Mouse (Mus musculus) G1E (cell line): ENCODE results near the gene Slc41a1. TPM values are rescaled to one million over a fixed set of nuclear protein-coding genes. Genes with fewer than 3 reads are reported as not detected.

Experiments
- ATAC-seq: 2 replicates; pipeline ENCODE4 v1.8.0; 2016; ENCODE audit warnings: mild to moderate bottlenecking; ENCODE audit not compliant: insufficient number of reproducible peaks, poor library complexity, low FRiP score, severe bottlenecking; ENCODE audit errors: extremely low read depth
- DNase-seq: peaks from one replicate; pipeline ENCODE4 v3.0.0; 2012; ENCODE audit warnings: low spot score
- H3K27me3 ChIP-seq: 2 replicates; pipeline ENCODE4 v1.6.1; 2012; ENCODE audit warnings: mild to moderate bottlenecking, low read length, inconsistent platforms; ENCODE audit not compliant: insufficient read depth
- H3K36me3 ChIP-seq: replicated peaks from 2 replicates; pipeline ENCODE3; 2012; ENCODE audit warnings: mild to moderate bottlenecking, inconsistent platforms
- H3K4me1 ChIP-seq: 2 replicates; pipeline ENCODE4 v1.6.1; 2012; ENCODE audit warnings: low read depth, low read length, inconsistent platforms, mixed read lengths; ENCODE audit not compliant: insufficient read depth
- H3K4me3 ChIP-seq: 2 replicates; pipeline ENCODE4 v1.5.1; 2012; ENCODE audit warnings: low read depth, mild to moderate bottlenecking, inconsistent platforms, low read length, moderate library complexity, mixed read lengths
- H3K9me3 ChIP-seq: replicated peaks from 2 replicates; pipeline ENCODE4 v1.6.1; 2012; ENCODE audit warnings: inconsistent platforms
- CTCF ChIP-seq: IDR thresholded peaks from 2 replicates; pipeline ENCODE4 v1.5.1; 2012; ENCODE audit warnings: low read depth, low read length, inconsistent platforms, mixed read lengths
- GATA1 ChIP-seq: IDR thresholded peaks from 2 replicates; pipeline ENCODE4 v1.6.1; 2012; ENCODE audit warnings: borderline replicate concordance, low read length, inconsistent platforms, mixed read lengths
- GATA2 ChIP-seq: IDR thresholded peaks from 2 replicates; pipeline ENCODE4 v1.6.1; 2012; ENCODE audit warnings: low read depth, low read length, inconsistent platforms, borderline replicate concordance
- POLR2AphosphoS5 ChIP-seq: IDR thresholded peaks from 2 replicates; pipeline ENCODE4 v1.6.1; 2012; ENCODE audit warnings: low read depth, low read length, inconsistent platforms; ENCODE audit not compliant: insufficient replicate concordance
- TAL1 ChIP-seq: conservative IDR thresholded peaks from 2 replicates; pipeline ENCODE4 v1.6.1; 2012; ENCODE audit warnings: low read depth, low read length, inconsistent platforms, mixed read lengths
- polyA plus RNA-seq: library from polyadenylated mRNA; stranded (reverse); fragments of >175 nt; gene quantifications from 2 replicates; pipeline ENCODE4 v1.2.3, GENCODE M21; 2012
- total RNA-seq, 2 experiments: library from RNA; stranded (forward) in 1 of 2; stranded (reverse) in 1 of 2; fragments of 200-1000 nt in 1 of 2; fragments of >200 nt in 1 of 2; fragmentation: Nextera tagmentation in 1 of 2; gene quantifications; 2 replicates each; pipeline ENCODE4 v1.2.3; 2014 to 2017

Slc41a1 gene
- total and polyA plus RNA-seq, 3 experiments: 6.8 to 21.0 (median 7.2) TPM

- DNase-seq (no peak), ATAC-seq (no peak)
- no peak overlapping the region for H3K4me3 ChIP-seq
- TF ChIP-seq CTCF (no peak), POLR2AphosphoS5 (no peak), GATA1 (no peak), GATA2 (no peak), TAL1 (no peak)
- no peaks in the 10 kb centered on the region for H3K9me3 ChIP-seq
- no peaks in the 10 kb centered on the region for H3K36me3 ChIP-seq
- peaks cover 38% of the 10 kb centered on the region for H3K27me3 ChIP-seq
- H3K4me1 ChIP-seq: peaks cover 15% of the 10 kb centered on the region
Measured at GRCm38 (mm10) chr1:131823563-131823962, 3.7 kb upstream of the Slc41a1 start.

DNA sequence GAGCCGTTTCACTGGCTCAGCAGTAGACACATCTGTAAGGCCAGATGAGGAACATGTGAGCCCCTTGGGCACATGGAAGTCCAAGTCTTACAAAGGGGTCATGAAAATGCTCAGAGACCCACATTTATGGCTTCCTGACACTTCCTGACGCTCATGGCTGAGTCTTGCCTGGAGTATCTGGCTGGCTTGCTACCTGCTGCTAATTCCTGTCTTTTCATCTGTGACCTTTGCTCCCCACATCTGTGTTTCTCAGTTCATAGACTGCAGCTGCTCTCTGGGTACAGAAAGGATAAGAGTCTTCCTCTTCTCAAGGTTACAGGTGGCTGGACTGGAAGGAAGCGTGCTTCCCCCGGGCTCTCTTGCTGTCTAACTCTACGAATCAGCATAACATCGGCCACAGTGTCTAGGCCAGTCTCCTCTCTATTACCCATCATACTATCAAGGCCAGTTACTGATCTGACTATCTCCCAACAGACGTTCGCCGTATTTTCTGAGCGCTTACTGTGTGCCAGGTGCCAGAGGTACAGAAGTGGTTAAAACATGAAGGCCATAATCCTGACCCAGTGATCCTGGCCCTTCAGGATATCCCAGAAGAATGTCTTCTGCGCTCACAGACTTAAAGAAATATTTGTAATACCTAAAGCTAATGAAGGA, 2.6 kb upstream of the Slc41a1 start:
- DNase-seq: no peak
- Histone ChIP-seq H3K27me3 (peaks cover 30% of the 10 kb centered on the region), H3K4me1 (peaks cover 23% of the 10 kb centered on the region), H3K4me3 (no peak overlapping the region), H3K36me3 (peaks cover 1% of the 10 kb centered on the region), H3K9me3 (no peaks in the 10 kb centered on the region)
- no peak for ATAC-seq
- TF ChIP-seq CTCF: no peak
- TF ChIP-seq GATA2: no peak
- no peak for TF ChIP-seq POLR2AphosphoS5
- TF ChIP-seq GATA1: no peak
- no peak for TF ChIP-seq TAL1

- Histone ChIP-seq H3K9me3 (no peaks in the 10 kb centered on the region), H3K36me3 (peaks cover 33% of the 10 kb centered on the region), H3K4me3 (peak overlapping the region; percentile 78), H3K27me3 (peaks cover 18% of the 10 kb centered on the region), H3K4me1 (peaks cover 35% of the 10 kb centered on the region)
- DNase-seq (peak; percentile 98), ATAC-seq (peak; percentile 91)
- TF ChIP-seq POLR2AphosphoS5 (no peak), TAL1 (no peak), GATA2 (no peak), GATA1 (no peak), CTCF (no peak)
Measured at GRCm38 (mm10) chr1:131827787-131828258, 530 bp downstream of the Slc41a1 start.

- DNase-seq: peak; percentile 77
Measured at GRCm38 (mm10) chr1:131828297-131829126, 1.2 kb downstream of the Slc41a1 start.

GRCm38 (mm10) chr1:131829279-131829678, 2.0 kb downstream of the Slc41a1 start:
- H3K27me3 ChIP-seq: peaks cover 7% of the 10 kb centered on the region
- peaks cover 35% of the 10 kb centered on the region for H3K4me1 ChIP-seq
- no peaks in the 10 kb centered on the region for H3K9me3 ChIP-seq
- H3K4me3 ChIP-seq: no peak overlapping the region; the same call in 1 of the 2 replicates
- DNase-seq (no peak), ATAC-seq (no peak)
- H3K36me3 ChIP-seq: peaks cover 47% of the 10 kb centered on the region
- no peak for TF ChIP-seq CTCF
- TF ChIP-seq TAL1: no peak
- no peak for TF ChIP-seq GATA1
- TF ChIP-seq GATA2: no peak
- TF ChIP-seq POLR2AphosphoS5: no peak

More at GRCm38 (mm10) chr1:131828297-131829126, 1.2 kb downstream of the Slc41a1 start:
- H3K4me3 ChIP-seq: peak overlapping the region; percentile 78
- peaks cover 35% of the 10 kb centered on the region for H3K4me1 ChIP-seq
- H3K9me3 ChIP-seq: no peaks in the 10 kb centered on the region
- TF ChIP-seq POLR2AphosphoS5 (no peak), CTCF (no peak), GATA2 (no peak), GATA1 (no peak), TAL1 (no peak)
- peaks cover 13% of the 10 kb centered on the region for H3K27me3 ChIP-seq
- peaks cover 39% of the 10 kb centered on the region for H3K36me3 ChIP-seq
- ATAC-seq: peak; percentile 15; the same call in 1 of the 2 replicates

- no peak overlapping the region for H3K4me3 ChIP-seq
- DNase-seq: no peak
- H3K27me3 ChIP-seq: no peaks in the 10 kb centered on the region
- H3K4me1 ChIP-seq: peaks cover 35% of the 10 kb centered on the region
- no peak for TF ChIP-seq POLR2AphosphoS5
- no peak for TF ChIP-seq TAL1
- no peak for TF ChIP-seq GATA2
- TF ChIP-seq GATA1: no peak
- no peak for TF ChIP-seq CTCF
- no peaks in the 10 kb centered on the region for H3K9me3 ChIP-seq
- H3K36me3 ChIP-seq: peaks cover 58% of the 10 kb centered on the region
- ATAC-seq: no peak
Measured at GRCm38 (mm10) chr1:131830561-131830960, 3.3 kb downstream of the Slc41a1 start.
